Mouse (Mus musculus) Patski (cell line): ENCODE data around the gene Slc16a13. TPM values are rescaled to one million over a fixed set of nuclear protein-coding genes. Genes with fewer than 3 reads are reported as not detected.

ENCODE experiments used
- ATAC-seq: fragments of 100-300 bp; one replicate; pipeline ENCODE4 v1.8.0; 2021
- CTCF ChIA-PET: fragments of 350-600 bp; sonication (Branson Sonifier 250); formaldehyde crosslinking; loops from one replicate; lab custom pipeline; 2022; ENCODE audit warnings: inconsistent platforms; lab: Charles Lee
- POLR2A ChIA-PET: fragments of 350-600 bp; sonication (Branson Sonifier 250); formaldehyde crosslinking; loops from one replicate; lab custom pipeline; 2022; ENCODE audit warnings: antibody characterized with exemption, inconsistent platforms; lab: Charles Lee
- DNase-seq: peaks from one replicate; pipeline ENCODE4 v3.0.0-alpha.2; 2011; ENCODE audit warnings: low read depth, low spot score
- H3K27me3 ChIP-seq: fragments of 371-371 bp; one replicate; pipeline ENCODE4 v1.5.1; 2021
- CTCF ChIP-seq: fragments of 100-300 bp; IDR thresholded peaks from one replicate; pipeline ENCODE4 v1.5.1; 2021
- in situ Hi-C: fragments of 300-500 bp; cut with MboI; formaldehyde crosslinking; loops from 3 replicates; pipeline ENCODE4 v1.11.1; 2018; ENCODE audit warnings: low pct_unique_long_range_greater_than_20kb, mixed read lengths
- polyA plus RNA-seq: library from polyadenylated mRNA; unstranded; gene quantifications from one replicate; pipeline ENCODE4 v1.2.3, GENCODE M21; 2021

Slc16a13 gene
- polyA plus RNA-seq, 1 experiment from 2014 or later, result 12.2 TPM

GRCm38 (mm10) chr11:70221603-70222500, 988 bp upstream of the Slc16a13 start:
- H3K27me3 ChIP-seq, result peaks cover 6% of the 10 kb centered on the region
- no peak for TF ChIP-seq CTCF
- in situ Hi-C loops, result no loop called here
- ChIA-PET CTCF (interaction anchor here (1.0 to 2.8 kb wide), 3 partner anchors 9 to 70 kb away, joined by 3 to 17 read pairs (median 4); partner anchors contain the start of gene Bcl6b), POLR2A (interaction anchor here (1.4 to 2.5 kb wide), 2 partner anchors 9 to 18 kb away, joined by 5 to 7 read pairs; partner anchors contain the start of genes Gm21988 and Rnasek)
- DNase-seq (no peak), ATAC-seq (no peak)

DNA sequence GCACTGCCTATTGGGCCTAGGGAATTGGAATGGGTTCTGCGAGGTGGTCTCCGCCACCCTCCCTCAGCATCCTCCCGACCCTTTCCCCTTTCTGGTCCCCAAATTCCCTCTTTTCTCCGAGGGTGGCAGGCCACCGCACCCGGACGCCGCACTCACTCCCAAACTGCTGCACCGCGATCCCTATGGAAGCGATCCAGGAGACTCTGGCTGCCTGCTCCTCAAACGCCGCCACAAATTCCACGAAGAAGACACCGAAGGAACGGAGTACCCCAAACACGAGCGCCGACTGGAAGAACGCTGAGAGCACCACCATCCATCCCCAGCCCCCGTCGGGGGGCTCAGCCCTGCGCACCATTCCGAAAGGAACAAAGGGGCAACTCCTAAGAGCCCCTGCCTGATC, 541 bp downstream of the Slc16a13 start:
- H3K27me3 ChIP-seq, result no peaks in the 10 kb centered on the region
- DNase-seq, result no peak
- in situ Hi-C loops, result no loop called here
- no peak for TF ChIP-seq CTCF
- ATAC-seq, result no peak
- ChIA-PET CTCF (interaction anchor here (2.8 kb wide), 1 partner anchor 10 kb away, joined by 17 read pairs; the partner anchor contains the start of gene Bcl6b), POLR2A (interaction anchor here (1.1 to 2.5 kb wide), 2 partner anchors 10 to 19 kb away, joined by 4 to 7 read pairs; partner anchors contain the start of genes Gm21988 and Rnasek)

DNA sequence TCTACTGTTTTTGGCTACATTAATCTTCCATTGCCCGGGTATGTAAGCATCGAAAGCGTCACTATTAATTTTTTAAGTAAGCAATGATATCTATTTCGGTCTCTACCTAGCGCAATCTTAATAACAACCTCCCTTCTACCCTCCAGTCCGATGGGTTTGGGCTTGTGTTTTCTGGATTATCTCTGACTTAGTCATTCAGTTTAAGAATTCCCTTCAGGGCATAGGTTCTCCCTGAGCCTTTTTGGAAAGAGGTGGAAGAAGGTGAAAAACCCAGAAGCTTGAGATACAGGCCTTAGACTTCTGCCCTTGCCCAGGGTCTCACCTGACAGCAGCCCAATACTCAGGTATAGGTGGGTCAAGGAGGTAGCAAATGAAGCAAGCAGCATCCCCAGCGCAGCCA, 991 bp downstream of the Slc16a13 start:
- ATAC-seq (no peak), DNase-seq (no peak)
- CTCF ChIA-PET, result interaction anchor here (2.8 kb wide), 1 partner anchor 11 kb away, joined by 17 read pairs; the partner anchor contains the start of gene Bcl6b
- TF ChIP-seq CTCF, result no peak
- no peaks in the 10 kb centered on the region for H3K27me3 ChIP-seq
- in situ Hi-C loops, result loop anchor here (10.0 kb wide), 1 partner anchor 285 kb away; the partner anchor contains the start of gene Ybx2
- POLR2A ChIA-PET, result interaction anchor here (1.1 kb wide), 1 partner anchor 20 kb away, joined by 4 read pairs; the partner anchor contains the start of genes Gm21988 and Rnasek

DNA sequence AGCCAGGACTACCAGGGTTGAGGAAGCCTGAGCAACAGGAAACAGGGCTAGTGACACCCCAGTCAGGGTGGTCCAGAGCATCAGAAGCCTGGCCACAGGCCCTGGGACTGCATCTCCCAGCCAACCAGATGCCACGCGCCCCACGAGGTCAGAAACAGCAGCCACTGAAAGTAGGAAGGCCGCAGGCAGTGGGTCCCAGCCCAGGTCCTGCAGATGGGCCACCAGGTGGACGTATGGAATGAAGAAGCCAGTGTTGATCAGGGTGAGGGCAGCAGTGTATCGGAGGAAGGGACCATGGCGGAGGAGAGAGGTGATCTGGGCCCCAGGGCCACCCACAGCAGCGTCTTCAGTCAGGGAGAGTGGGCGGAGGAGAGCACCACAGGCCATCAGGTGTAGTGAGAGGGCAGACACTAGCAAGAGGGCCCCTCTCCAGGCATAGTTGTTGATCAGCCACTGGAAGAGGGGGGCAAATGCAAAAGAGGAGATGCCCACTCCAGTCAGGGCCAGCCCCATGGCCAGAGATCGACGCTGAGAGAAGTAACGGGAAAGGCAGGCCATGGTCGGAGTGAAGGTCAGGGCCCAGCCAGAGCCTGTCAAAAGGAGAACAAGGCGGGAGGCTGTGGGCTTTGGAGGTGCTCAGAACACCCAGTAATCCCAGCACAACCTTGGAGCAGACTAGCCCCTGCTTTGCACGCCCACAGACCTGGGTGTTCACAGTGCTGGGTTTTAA, 2.0 kb downstream of the Slc16a13 start:
- H3K27me3 ChIP-seq, result no peaks in the 10 kb centered on the region
- TF ChIP-seq CTCF, result no peak
- ChIA-PET POLR2A (no interaction called here), CTCF (no interaction called here)
- DNase-seq (no peak), ATAC-seq (no peak)
- in situ Hi-C loops, result loop anchor here (10.0 kb wide), 1 partner anchor 284 kb away; the partner anchor contains the start of gene Ybx2

DNA sequence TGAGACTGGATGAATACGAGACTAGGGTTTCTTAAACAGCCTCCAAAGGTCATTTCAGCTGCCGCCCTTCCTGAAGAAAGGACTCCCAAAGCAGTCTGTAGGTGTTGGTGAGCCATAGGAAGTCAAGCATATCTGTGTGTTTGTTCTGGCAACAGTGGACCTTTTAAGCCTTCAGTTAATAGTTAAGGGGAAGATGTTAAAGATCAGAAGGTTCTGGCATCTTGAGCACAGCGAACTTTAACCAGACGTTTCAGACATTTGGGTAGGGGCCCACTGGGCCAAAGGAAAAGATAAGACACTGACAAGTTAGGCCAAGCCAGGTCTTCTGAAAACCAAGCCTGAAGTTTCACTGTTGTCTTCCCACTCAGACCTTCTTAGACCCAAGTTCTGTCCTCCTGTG, 2.8 kb downstream of the Slc16a13 start:
- CTCF ChIA-PET, result no interaction called here
- POLR2A ChIA-PET, result no interaction called here
- no peak for ATAC-seq
- no peaks in the 10 kb centered on the region for H3K27me3 ChIP-seq
- no peak for DNase-seq
- TF ChIP-seq CTCF, result no peak
- in situ Hi-C loops, result loop anchor here (10.0 kb wide), 1 partner anchor 283 kb away; the partner anchor contains the start of gene Ybx2

DNA sequence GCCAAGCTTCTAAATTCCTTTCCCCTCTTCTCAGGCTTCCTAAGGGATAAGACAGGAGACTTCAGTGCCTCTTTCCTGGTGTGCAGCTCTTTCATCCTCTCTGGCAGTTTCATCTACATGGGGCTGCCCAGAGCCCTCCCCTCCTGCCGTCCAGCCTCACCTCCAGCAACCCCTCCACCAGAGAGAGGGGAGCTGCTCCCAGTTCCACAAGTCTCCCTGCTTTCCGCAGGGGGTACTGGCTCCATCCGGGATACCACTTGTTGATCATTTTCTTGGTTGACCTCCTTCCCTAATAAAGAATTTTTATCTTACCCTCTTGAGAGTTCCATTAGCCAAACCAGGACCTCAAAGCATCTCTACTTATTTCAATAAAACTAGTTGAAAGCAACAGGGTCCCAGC, 4.8 kb downstream of the Slc16a13 start:
- in situ Hi-C loops, result loop anchor here (10.0 kb wide), 1 partner anchor 281 kb away; the partner anchor contains the start of gene Ybx2
- ChIA-PET POLR2A (no interaction called here), CTCF (interaction anchor here (0.8 to 1.8 kb wide), 3 partner anchors 14 to 140 kb away, joined by 3 to 5 read pairs (median 4); partner anchors contain the start of gene Bcl6b)
- TF ChIP-seq CTCF, result no peak
- no peak for DNase-seq
- ATAC-seq, result no peak
- no peaks in the 10 kb centered on the region for H3K27me3 ChIP-seq

- in situ Hi-C loops, result loop anchor here (10.0 kb wide), 1 partner anchor 280 kb away; the partner anchor contains the start of gene Ybx2
- CTCF ChIA-PET, result interaction anchor here (0.8 kb wide), 1 partner anchor 15 kb away, joined by 3 read pairs; the partner anchor contains the start of gene Bcl6b
- no peak for TF ChIP-seq CTCF
- POLR2A ChIA-PET, result no interaction called here
- no peaks in the 10 kb centered on the region for H3K27me3 ChIP-seq
- no peak for ATAC-seq
- no peak for DNase-seq
Measured at GRCm38 (mm10) chr11:70215301-70215700, 5.6 kb downstream of the Slc16a13 start.

DNA sequence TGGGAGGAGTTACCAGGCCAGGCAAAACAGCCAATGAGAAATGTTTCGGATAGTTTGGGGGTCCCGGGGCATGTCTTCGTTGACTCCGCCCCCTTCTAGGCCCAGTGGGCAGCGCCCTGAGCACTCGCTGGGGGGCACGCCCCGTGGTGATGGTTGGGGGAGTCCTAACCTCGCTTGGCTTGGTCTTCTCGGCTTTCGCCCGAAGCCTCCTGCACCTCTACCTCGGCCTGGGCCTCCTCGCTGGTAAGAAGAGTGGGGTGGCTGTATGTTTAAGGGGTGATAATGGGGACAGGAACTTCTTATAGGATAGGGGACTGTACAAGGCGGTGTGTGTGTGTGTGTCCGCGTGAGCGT, 6.0 kb downstream of the Slc16a13 start:
- ATAC-seq (no peak), DNase-seq (no peak)
- in situ Hi-C loops, result loop anchor here (10.0 kb wide), 1 partner anchor 280 kb away; the partner anchor contains the start of gene Ybx2
- H3K27me3 ChIP-seq, result no peaks in the 10 kb centered on the region
- ChIA-PET POLR2A (no interaction called here), CTCF (no interaction called here)
- TF ChIP-seq CTCF, result no peak

- ChIA-PET CTCF (interaction anchor here (1.6 to 3.6 kb wide), 3 partner anchors 13 to 39 kb away, joined by 6 to 19 read pairs (median 8); no protein-coding TSS in a partner anchor), POLR2A (no interaction called here)
- in situ Hi-C loops, result loop anchor here (10.0 kb wide), 1 partner anchor 280 kb away; the partner anchor contains the start of gene Ybx2
- DNase-seq (no peak), ATAC-seq (no peak)
- H3K27me3 ChIP-seq, result no peaks in the 10 kb centered on the region
- no peak for TF ChIP-seq CTCF
Measured at GRCm38 (mm10) chr11:70214191-70214855, 6.5 kb downstream of the Slc16a13 start.
